Mouse (Mus musculus): Measurements from ENCODE around the gene Zmiz1. TPM values are rescaled to one million over a fixed set of nuclear protein-coding genes. Genes with fewer than 3 reads are reported as not detected.

Zmiz1 gene
- total RNA-seq, 2 experiments from 2014 or later = 86.3 to 88.2 TPM

GRCm38 (mm10) chr14:25472096-25472861 is 13.3 kb downstream of the Zmiz1 start:
- no peak for DNase-seq (ENCODE audit: low spot score in 2 of 2)

GRCm38 (mm10) chr14:25472981-25473649 is 14.1 kb downstream of the Zmiz1 start:
- no peak for DNase-seq (ENCODE audit: low spot score in 2 of 2)

GRCm38 (mm10) chr14:25474017-25474416 is 15.0 kb downstream of the Zmiz1 start:
- DNase-seq (ENCODE audit: low spot score in 2 of 2) = no peak

- DNase-seq (ENCODE audit: low spot score in 2 of 2) = no peak
Measured at GRCm38 (mm10) chr14:25474732-25475131, 15.7 kb downstream of the Zmiz1 start.

GRCm38 (mm10) chr14:25476048-25476447 is 17.1 kb downstream of the Zmiz1 start:
- no peak for DNase-seq (ENCODE audit: low spot score in 2 of 2)

GRCm38 (mm10) chr14:25476453-25476852 is 17.5 kb downstream of the Zmiz1 start:
- DNase-seq (ENCODE audit: low spot score in 2 of 2) = no peak

GRCm38 (mm10) chr14:25477268-25477667 is 18.3 kb downstream of the Zmiz1 start:
- DNase-seq (ENCODE audit: low spot score in 2 of 2) = no peak

GRCm38 (mm10) chr14:25478257-25478656 is 19.3 kb downstream of the Zmiz1 start:
- no peak for DNase-seq (ENCODE audit: low spot score in 2 of 2)

GRCm38 (mm10) chr14:25478755-25479154 is 19.8 kb downstream of the Zmiz1 start:
- DNase-seq (ENCODE audit: low spot score in 2 of 2) = peak in 1 of 2 experiments; percentile 44

GRCm38 (mm10) chr14:25479841-25480252 is 20.9 kb downstream of the Zmiz1 start:
- DNase-seq (ENCODE audit: low spot score in 2 of 2) = no peak

- no peak for DNase-seq (ENCODE audit: low spot score in 2 of 2)
Measured at GRCm38 (mm10) chr14:25480443-25480842, 21.5 kb downstream of the Zmiz1 start.

- DNase-seq (ENCODE audit: low spot score in 2 of 2) = no peak
Measured at GRCm38 (mm10) chr14:25480916-25481666, 22.1 kb downstream of the Zmiz1 start.

- DNase-seq (ENCODE audit: low spot score in 2 of 2) = no peak
Measured at GRCm38 (mm10) chr14:25481667-25482331, 22.8 kb downstream of the Zmiz1 start.

- no peak for DNase-seq (ENCODE audit: low spot score in 2 of 2)
Measured at GRCm38 (mm10) chr14:25482404-25482803, 23.4 kb downstream of the Zmiz1 start.

GRCm38 (mm10) chr14:25483285-25483684 is 24.3 kb downstream of the Zmiz1 start:
- DNase-seq (ENCODE audit: low spot score in 2 of 2) = no peak

GRCm38 (mm10) chr14:25484049-25484448 is 25.1 kb downstream of the Zmiz1 start:
- no peak for DNase-seq (ENCODE audit: low spot score in 2 of 2)

GRCm38 (mm10) chr14:25486220-25486619 is 27.2 kb downstream of the Zmiz1 start:
- DNase-seq (ENCODE audit: low spot score in 2 of 2) = no peak

GRCm38 (mm10) chr14:25486742-25487469 is 27.9 kb downstream of the Zmiz1 start:
- no peak for DNase-seq (ENCODE audit: low spot score in 2 of 2)

GRCm38 (mm10) chr14:25487470-25487955 is 28.5 kb downstream of the Zmiz1 start:
- DNase-seq (ENCODE audit: low spot score in 2 of 2) = no peak

GRCm38 (mm10) chr14:25488097-25488613 is 29.2 kb downstream of the Zmiz1 start:
- DNase-seq (ENCODE audit: low spot score in 2 of 2) = no peak

Data from layer of hippocampus, adult 18-20 months (tissue).